23 mouse cellular contexts compared by ENCODE assay signal in genomic region chr8:123199864-123200263, GRCm38 (mm10). TPM values are rescaled to one million over a fixed set of nuclear protein-coding genes. Genes with fewer than 3 reads are reported as not detected.
DNase-seq lines count a peak whose midpoint lies in the region; ATAC-seq and TF ChIP-seq lines count a peak whose summit lies in the region.
"Had no signal": no experiment of that assay in that cellular context is flagged by ENCODE, and none has a peak within 500 bp of the region (broad histone marks: within the 10 kb centered on the region; RNA-seq: fewer than 3 reads in every experiment).

No protein-coding gene starts in this region.

- no peak overlapping the region for H3K27ac ChIP-seq in gastrocnemius, adult 2 months
- no peak overlapping the region for H3K27ac ChIP-seq in lung, embryonic 15.5 days
- H3K27ac ChIP-seq in lung, postnatal 0 days (ENCODE audit: low read length): no peak overlapping the region
- no peak overlapping the region for H3K27ac ChIP-seq in CH12.LX (ENCODE audit: insufficient read depth, low read depth)
- H3K27ac ChIP-seq: embryonic facial prominence, embryonic 10.5 days; embryonic facial prominence, embryonic 12.5 days; forebrain, embryonic 13.5 days; forebrain, embryonic 15.5 days had no signal

- H3K9ac ChIP-seq in lung, embryonic 15.5 days: no peak overlapping the region
- H3K9ac ChIP-seq in lung, postnatal 0 days (replicated peaks; ENCODE audit: low read depth): no peak overlapping the region
- no peak overlapping the region for H3K9ac ChIP-seq in CH12.LX (ENCODE audit: insufficient read depth, low read depth)
- H3K9ac ChIP-seq: embryonic facial prominence, embryonic 12.5 days; forebrain, embryonic 13.5 days; forebrain, embryonic 15.5 days had no signal

- H3K79me2 ChIP-seq in CH12.LX (replicated peaks; ENCODE audit: control insufficient read depth, extremely low read depth, insufficient read depth, poor library complexity, severe bottlenecking): no peaks in the 10 kb centered on the region

- no peaks in the 10 kb centered on the region for H3K4me1 ChIP-seq in lung, embryonic 15.5 days
- H3K4me1 ChIP-seq in lung, postnatal 0 days (ENCODE audit: insufficient read depth, low read depth, low read length): no peaks in the 10 kb centered on the region
- 0 out of 4 replicates have a peak, but pooled peaks cover 0 to 3% of the 10 kb centered on the region in 2 experiments for H3K4me1 ChIP-seq in CH12.LX (ENCODE audit: control insufficient read depth in 1 of 2, insufficient read depth in 2 of 2)
- H3K4me1 ChIP-seq: embryonic facial prominence, embryonic 10.5 days; embryonic facial prominence, embryonic 12.5 days; forebrain, embryonic 13.5 days; forebrain, embryonic 15.5 days had no signal

- intact Hi-C loops in gastrocnemius, adult 2 months (cut with DNase I): loop anchor here (10.0 kb wide), 1 partner anchor 365 kb away; no protein-coding TSS in a partner anchor

- peak; percentile 55; the same call in 1 of the 2 replicates for ATAC-seq in lung, embryonic 15.5 days (ENCODE audit: borderline replicate concordance, extremely low read depth, low FRiP score, low TSS enrichment)
- peak; percentile 44; the same call in 1 of the 2 replicates for ATAC-seq in lung, postnatal 0 days
- ATAC-seq: CD4-positive, CD25-positive, alpha-beta regulatory T cell, adult 4 months; forebrain, embryonic 13.5 days; forebrain, embryonic 15.5 days had no signal

- no peak overlapping the region for H3K4me3 ChIP-seq in gastrocnemius, adult 2 months
- no peak overlapping the region for H3K4me3 ChIP-seq in lung, embryonic 15.5 days
- H3K4me3 ChIP-seq in lung, postnatal 0 days (ENCODE audit: low read depth, low read length): no peak overlapping the region
- H3K4me3 ChIP-seq in CH12.LX (replicated peaks in 1 of 3; ENCODE audit: low read depth in 2 of 3, low read length in 2 of 3, poor library complexity in 1 of 3): no peak overlapping the region
- H3K4me3 ChIP-seq: embryonic facial prominence, embryonic 10.5 days; embryonic facial prominence, embryonic 12.5 days; forebrain, embryonic 13.5 days; forebrain, embryonic 15.5 days had no signal

- TF ChIP-seq POLR2A in CH12.LX (IDR thresholded peaks at IDR 0.05; ENCODE audit: low read depth, low read length): no peak

- WGBS in lung, embryonic 15.5 days: 31% methylated on average over 14 of the region's 14 CpGs
- 40% methylated on average over 14 of the region's 14 CpGs for WGBS in lung, postnatal 0 days

- dilution Hi-C loops in CH12.LX (cut with MboI; ENCODE audit: extremely low pct_ligation_motif_present, extremely low pct_unique_long_range_greater_than_20kb, low sequenced_read_pairs): no loop called here

- H3K4me2 ChIP-seq in lung, embryonic 15.5 days: no peak overlapping the region
- no peak overlapping the region for H3K4me2 ChIP-seq in lung, postnatal 0 days (replicated peaks; ENCODE audit: low read depth, low read length)
- H3K4me2 ChIP-seq in CH12.LX (ENCODE audit: insufficient read depth, low read depth, poor library complexity, severe bottlenecking): no peak overlapping the region
- H3K4me2 ChIP-seq: embryonic facial prominence, embryonic 12.5 days; forebrain, embryonic 13.5 days; forebrain, embryonic 15.5 days had no signal

- TF ChIP-seq EP300 in lung, postnatal 0 days (IDR thresholded peaks at IDR 0.05): no peak
- no peak for TF ChIP-seq EP300 in CH12.LX (IDR thresholded peaks at IDR 0.05; ENCODE audit: low read length)

- peak; percentile 14 for DNase-seq in gastrocnemius, adult 2 months
- DNase-seq in gastrocnemius, adult 8-10 months (ENCODE audit: low spot score in 2 of 2): no peak
- no peak for DNase-seq in lung, postnatal 14 days
- DNase-seq in lung, postnatal 0 days (ENCODE audit: low spot score): peak; percentile 39
- DNase-seq in lung, postnatal 36 days: no peak
- DNase-seq in CH12.LX (ENCODE audit: extremely low read depth): no peak
- DNase-seq: adrenal gland, adult 2 months; adrenal gland, postnatal 10 days; adrenal gland, postnatal 25 days; B cell, adult 2 months; cerebellum, adult 11 months; cerebellum, adult 18-20 months; cerebellum, adult 8-10 months; cerebellum, adult 9-11 months had no signal

- peaks cover 4% of the 10 kb centered on the region; the same call in 1 of the 2 replicates for H3K36me3 ChIP-seq in lung, embryonic 15.5 days
- H3K36me3 ChIP-seq in lung, postnatal 0 days (ENCODE audit: insufficient read depth, low read length): no peaks in the 10 kb centered on the region
- H3K36me3 ChIP-seq in CH12.LX (replicated peaks in 1 of 2; ENCODE audit: control insufficient read depth in 1 of 2, insufficient read depth in 1 of 2, low read length in 1 of 2): peaks cover 6 to 17% of the 10 kb centered on the region in 2 experiments

- no peaks in the 10 kb centered on the region; the same call in 1 of the 2 replicates for H3K27me3 ChIP-seq in lung, embryonic 15.5 days
- H3K27me3 ChIP-seq in lung, postnatal 0 days (replicated peaks; ENCODE audit: insufficient read depth, low read length): no peaks in the 10 kb centered on the region
- peaks cover 36% of the 10 kb centered on the region for H3K27me3 ChIP-seq in CH12.LX (replicated peaks)
- H3K27me3 ChIP-seq: embryonic facial prominence, embryonic 12.5 days; forebrain, embryonic 15.5 days had no signal

- TF ChIP-seq CTCF in gastrocnemius, adult 2 months (IDR thresholded peaks at IDR 0.05): no peak
- TF ChIP-seq CTCF in lung, postnatal 0 days (IDR thresholded peaks at IDR 0.05): no peak
- TF ChIP-seq CTCF in CH12.LX (conservative IDR thresholded peaks at IDR 0.05 in 1 of 2, IDR thresholded peaks at IDR 0.05 in 1 of 2; ENCODE audit: low read depth in 2 of 2, low read length in 2 of 2): no peak

- in situ Hi-C loops in CH12.LX (cut with MboI; ENCODE audit: low pct_ligation_motif_present, low pct_unique_long_range_greater_than_20kb, low sequenced_read_pairs): loop anchor here (10.0 kb wide), 1 partner anchor 365 kb away; no protein-coding TSS in a partner anchor

- no peaks in the 10 kb centered on the region for H3K9me3 ChIP-seq in lung, embryonic 15.5 days
- no peaks in the 10 kb centered on the region for H3K9me3 ChIP-seq in lung, postnatal 0 days (ENCODE audit: low read length)
- no peaks in the 10 kb centered on the region for H3K9me3 ChIP-seq in CH12.LX (replicated peaks; ENCODE audit: low read length)
- H3K9me3 ChIP-seq: embryonic facial prominence, embryonic 10.5 days; embryonic facial prominence, embryonic 12.5 days; forebrain, embryonic 13.5 days; forebrain, embryonic 15.5 days had no signal

- no peak for TF ChIP-seq RAD21 in CH12.LX (IDR thresholded peaks at IDR 0.05; ENCODE audit: low read depth, low read length)

TF ChIP-seq in CH12.LX, 34 proteins besides CTCF, POLR2A, EP300 and RAD21:
- 0 out of 2 replicates have a peak, but pooled peaks have one; percentile 6 for TF ChIP-seq BHLHE40 (IDR thresholded peaks at IDR 0.05; ENCODE audit: low read depth, low read length)
- TF ChIP-seq CHD1 (IDR thresholded peaks at IDR 0.05; ENCODE audit: low read depth, low read length): no peak

RNA-seq across cellular contexts. Expression of gene Chmp1a, which starts 12.7 kb away (rescaled TPM):
- 10 to 100 TPM; 42.6 to 43.8 TPM for total RNA-seq in gastrocnemius, adult 2 months (2021)
- total RNA-seq in gastrocnemius, adult 8-10 months (2022): 10 to 100 TPM; 51.5 to 60.8 (median 56.0) TPM
- 135 and 141 TPM in 2 replicates for polyA plus RNA-seq in lung, embryonic 15.5 days (2015; fragmentation: Nextera tagmentation; extraction: Ambion mirVana)
- 127 and 130 TPM in 2 replicates for polyA plus RNA-seq in lung, postnatal 0 days (2015; fragmentation: Nextera tagmentation; extraction: Ambion mirVana)
- total RNA-seq in CH12.LX (2012; rRNA removed) (69.5 and 103 TPM in 2 replicates), CH12.LX (2014; rRNA removed) (80.8 and 83.2 TPM in 2 replicates)
- 67.0 and 67.5 TPM in 2 replicates for polyA plus RNA-seq in CH12.LX (2012; ENCODE audit: insufficient read length, low read depth)

RNA-seq across cellular contexts. Expression of gene Spata33, which starts 12.8 kb away (rescaled TPM):
- 1 to 10 TPM; 1.2 to 1.8 TPM for total RNA-seq in gastrocnemius, adult 2 months (2021)
- total RNA-seq in gastrocnemius, adult 8-10 months (2022): 1 to 10 TPM in 1 of 4 experiments, under 1 TPM in 3; 0.12 to 1.6 (median 0.58) TPM
- 4.9 and 5.5 TPM in 2 replicates for polyA plus RNA-seq in lung, embryonic 15.5 days (2015; fragmentation: Nextera tagmentation; extraction: Ambion mirVana)
- polyA plus RNA-seq in lung, postnatal 0 days (2015; fragmentation: Nextera tagmentation; extraction: Ambion mirVana): 3.2 and 4.8 TPM in 2 replicates
- total RNA-seq in CH12.LX (2012; rRNA removed): 0.38 and 0.46 TPM in 2 replicates
- total RNA-seq in CH12.LX (2014; rRNA removed): 0.35 and 0.36 TPM in 2 replicates
- 0.41 and 0.44 TPM in 2 replicates for polyA plus RNA-seq in CH12.LX (2012; ENCODE audit: insufficient read length, low read depth)
- polyA plus RNA-seq: CD4-positive, CD25-positive, alpha-beta regulatory T cell, adult 4 months had no signal

RNA-seq across cellular contexts. Expression of gene Dpep1, which starts 13.8 kb away (rescaled TPM):
- 10 to 100 TPM; 13.6 to 16.7 TPM for total RNA-seq in gastrocnemius, adult 2 months (2021)
- total RNA-seq in gastrocnemius, adult 8-10 months (2022): 10 to 100 TPM in 2 of 4 experiments, 1 to 10 TPM in 2; 5.6 to 14.7 (median 9.7) TPM
- polyA plus RNA-seq in lung, embryonic 15.5 days (2015; fragmentation: Nextera tagmentation; extraction: Ambion mirVana): 4.5 and 6.1 TPM in 2 replicates
- 98.1 and 104 TPM in 2 replicates for polyA plus RNA-seq in lung, postnatal 0 days (2015; fragmentation: Nextera tagmentation; extraction: Ambion mirVana)
- total RNA-seq in CH12.LX (2012; rRNA removed) (not detected in 2 replicates), CH12.LX (2014; rRNA removed) (not detected in 2 replicates)
- not detected in 2 replicates for polyA plus RNA-seq in CH12.LX (2012; ENCODE audit: insufficient read length, low read depth)
- total RNA-seq: ES-E14, MEL had no signal
- polyA plus RNA-seq: CD4-positive, CD25-positive, alpha-beta regulatory T cell, adult 4 months; cortical plate, adult 2 months; forebrain, embryonic 13.5 days had no signal

RNA-seq across cellular contexts. Expression of gene Cdk10, which starts 24.8 kb away (rescaled TPM):
- 10 to 100 TPM; 13.0 to 15.2 TPM for total RNA-seq in gastrocnemius, adult 2 months (2021)
- total RNA-seq in gastrocnemius, adult 8-10 months (2022): 10 to 100 TPM in 3 of 4 experiments, 1 to 10 TPM in 1; 9.7 to 14.3 (median 12.0) TPM
- 30.0 and 32.1 TPM in 2 replicates for polyA plus RNA-seq in lung, embryonic 15.5 days (2015; fragmentation: Nextera tagmentation; extraction: Ambion mirVana)
- polyA plus RNA-seq in lung, postnatal 0 days (2015; fragmentation: Nextera tagmentation; extraction: Ambion mirVana): 23.4 and 28.3 TPM in 2 replicates
- total RNA-seq in CH12.LX (2012; rRNA removed): 33.7 and 35.7 TPM in 2 replicates
- total RNA-seq in CH12.LX (2014; rRNA removed): 24.8 and 28.6 TPM in 2 replicates
- 33.9 and 38.0 TPM in 2 replicates for polyA plus RNA-seq in CH12.LX (2012; ENCODE audit: insufficient read length, low read depth)

RNA-seq across cellular contexts. Expression of gene Spata2l, which starts 36.2 kb away (rescaled TPM):
- total RNA-seq in gastrocnemius, adult 2 months (2021): 1 to 10 TPM; 1.5 to 2.3 TPM
- total RNA-seq in gastrocnemius, adult 8-10 months (2022): 1 to 10 TPM in 3 of 4 experiments, under 1 TPM in 1; 0.97 to 1.8 (median 1.3) TPM
- polyA plus RNA-seq in lung, embryonic 15.5 days (2015; fragmentation: Nextera tagmentation; extraction: Ambion mirVana): 4.6 and 4.8 TPM in 2 replicates
- 4.8 TPM in 2 replicates for polyA plus RNA-seq in lung, postnatal 0 days (2015; fragmentation: Nextera tagmentation; extraction: Ambion mirVana)
- total RNA-seq in CH12.LX (2012; rRNA removed): 2.1 and 2.3 TPM in 2 replicates
- total RNA-seq in CH12.LX (2014; rRNA removed): 0.63 and 0.95 TPM in 2 replicates
- polyA plus RNA-seq in CH12.LX (2012; ENCODE audit: insufficient read length, low read depth): 1.4 and 1.9 TPM in 2 replicates

Comparison
In these comparisons a context has a peak if more than half of its experiments do, and no peak if none do; other contexts are left out.
1. DNase-seq: peak in gastrocnemius, adult 2 months (single experiment) and lung, postnatal 0 days (single experiment); none in gastrocnemius, adult 8-10 months (0 of 2), lung, postnatal 14 days (single experiment), lung, postnatal 36 days (single experiment) and CH12.LX (single experiment).
2. RNA of gene Dpep1, which starts 13.8 kb away (total RNA-seq): 13.6 to 16.7 TPM in gastrocnemius, adult 2 months and 5.6 to 14.7 TPM in gastrocnemius, adult 8-10 months; not detected in CH12.LX; every median in the first group is over 4 times any median in the second.